Mouse (Mus musculus) intestine, postnatal 0 days (tissue): ENCODE results near the gene Sema5a. TPM values are rescaled to one million over a fixed set of nuclear protein-coding genes. Genes with fewer than 3 reads are reported as not detected.

Experiments used
- ATAC-seq: fragments of 200-750 bp; cut with Nextera tagmentation; 2 replicates; pipeline ENCODE4 v1.8.0; 2017; ENCODE audit warnings: mild to moderate bottlenecking, moderate TSS enrichment, moderate library complexity
- H3K27ac ChIP-seq: fragments of 300-500 bp; sonication (generic); 2 replicates; pipeline ENCODE4 v1.5.1; 2014; ENCODE audit warnings: mild to moderate bottlenecking, low read depth, low read length, moderate library complexity
- H3K27me3 ChIP-seq: fragments of 300-500 bp; sonication (generic); replicated peaks from 2 replicates; pipeline ENCODE4 v1.6.1; 2014; ENCODE audit warnings: low read length, mixed read lengths; ENCODE audit not compliant: control insufficient read depth, insufficient read depth
- H3K36me3 ChIP-seq: fragments of 300-500 bp; sonication (generic); 2 replicates; pipeline ENCODE4 v1.6.1; 2014; ENCODE audit warnings: mild to moderate bottlenecking, moderate library complexity; ENCODE audit not compliant: control insufficient read depth, insufficient read depth
- H3K4me1 ChIP-seq: fragments of 300-500 bp; sonication (generic); replicated peaks from 2 replicates; pipeline ENCODE4 v1.6.1; 2014; ENCODE audit warnings: antibody characterized with exemption, low read length, mixed read lengths; ENCODE audit not compliant: control insufficient read depth, insufficient read depth
- H3K4me2 ChIP-seq: fragments of 300-500 bp; sonication (generic); replicated peaks from 2 replicates; pipeline ENCODE4 v1.6.1; 2014; ENCODE audit warnings: low read depth, mild to moderate bottlenecking, moderate library complexity
- H3K4me3 ChIP-seq: fragments of 300-500 bp; sonication (generic); 2 replicates; pipeline ENCODE4 v1.5.1; 2014; ENCODE audit warnings: low read depth, low read length
- H3K9ac ChIP-seq: fragments of 300-500 bp; sonication (generic); 2 replicates; pipeline ENCODE4 v1.6.1; 2014; ENCODE audit warnings: mild to moderate bottlenecking, low read depth, low read length
- H3K9me3 ChIP-seq: fragments of 300-500 bp; sonication (generic); 2 replicates; pipeline ENCODE4 v1.6.1; 2016; ENCODE audit warnings: mixed run types; ENCODE audit not compliant: control insufficient read depth
- CTCF ChIP-seq: sonication (generic); IDR thresholded peaks from 2 replicates; pipeline ENCODE4 v1.5.1; 2016; ENCODE audit warnings: low read depth, mild to moderate bottlenecking, control low read depth, antibody characterized with exemption, moderate library complexity
- WGBS: fragments of 180-500 bp; shearing (Covaris S2); extraction: QIAGEN DNeasy Blood & Tissue Kit; methylation state at CpG from one replicate; pipeline ENCODE4 v1.1.7; 2014; 5-methylcytosine and 5-hydroxymethylcytosine counted together
- polyA plus RNA-seq: library from polyadenylated mRNA; unstranded; fragments of >200 nt; fragmentation: Nextera tagmentation; extraction: Ambion mirVana; gene quantifications from 2 replicates; pipeline ENCODE4 v1.2.1, GENCODE M21; 2015

Sema5a gene
- polyA plus RNA-seq, 1 experiment from 2014 or later, result 5.1 TPM

GRCm38 (mm10) chr15:32568858-32569387, 324.3 kb downstream of the Sema5a start:
- no peaks in the 10 kb centered on the region for H3K9me3 ChIP-seq
- WGBS, result 79% methylated on average over 6 of the region's 6 CpGs
- no peak overlapping the region for H3K9ac ChIP-seq
- H3K4me2 ChIP-seq, result no peak overlapping the region
- no peak for ATAC-seq
- no peak overlapping the region for H3K27ac ChIP-seq
- H3K36me3 ChIP-seq, result no peaks in the 10 kb centered on the region
- H3K27me3 ChIP-seq, result no peaks in the 10 kb centered on the region
- TF ChIP-seq CTCF, result no peak
- no peak overlapping the region for H3K4me3 ChIP-seq
- no peaks in the 10 kb centered on the region for H3K4me1 ChIP-seq

- WGBS, result 81% methylated on average over 6 of the region's 6 CpGs
- H3K4me2 ChIP-seq, result no peak overlapping the region
- ATAC-seq, result no peak
- TF ChIP-seq CTCF, result no peak
- H3K27me3 ChIP-seq, result no peaks in the 10 kb centered on the region
- no peak overlapping the region for H3K27ac ChIP-seq
- no peak overlapping the region for H3K4me3 ChIP-seq
- H3K36me3 ChIP-seq, result no peaks in the 10 kb centered on the region; the same call in 1 of the 2 replicates
- no peaks in the 10 kb centered on the region for H3K4me1 ChIP-seq
- no peak overlapping the region for H3K9ac ChIP-seq
- no peaks in the 10 kb centered on the region for H3K9me3 ChIP-seq
These were observed 329.7 kb downstream of the Sema5a start for GRCm38 (mm10) chr15:32574327-32574726.

GRCm38 (mm10) chr15:32575212-32575611, 330.6 kb downstream of the Sema5a start:
- WGBS, result 53% methylated on average over 2 of the region's 2 CpGs
- peak; percentile 83 for ATAC-seq

GRCm38 (mm10) chr15:32579351-32579750, 334.7 kb downstream of the Sema5a start:
- Histone ChIP-seq H3K27me3 (no peaks in the 10 kb centered on the region), H3K4me2 (no peak overlapping the region), H3K4me3 (no peak overlapping the region), H3K9ac (no peak overlapping the region), H3K4me1 (no peaks in the 10 kb centered on the region), H3K27ac (no peak overlapping the region), H3K36me3 (no peaks in the 10 kb centered on the region; the same call in 1 of the 2 replicates), H3K9me3 (no peaks in the 10 kb centered on the region)
- WGBS, result 74% methylated on average over 4 of the region's 4 CpGs
- no peak for TF ChIP-seq CTCF
- ATAC-seq, result no peak

More at GRCm38 (mm10) chr15:32575212-32575611, 330.6 kb downstream of the Sema5a start:
- Histone ChIP-seq H3K4me3 (no peak overlapping the region), H3K36me3 (no peaks in the 10 kb centered on the region; the same call in 1 of the 2 replicates), H3K27me3 (no peaks in the 10 kb centered on the region), H3K9me3 (no peaks in the 10 kb centered on the region), H3K4me2 (no peak overlapping the region), H3K4me1 (no peaks in the 10 kb centered on the region), H3K9ac (no peak overlapping the region), H3K27ac (no peak overlapping the region)
- 0 out of 2 replicates have a peak, but pooled peaks have one; percentile 9 for TF ChIP-seq CTCF

GRCm38 (mm10) chr15:32590641-32591040, 346.0 kb downstream of the Sema5a start:
- WGBS, result 91% methylated on average over 1 of the region's 1 CpGs
- Histone ChIP-seq H3K9me3 (no peaks in the 10 kb centered on the region), H3K9ac (no peak overlapping the region), H3K4me3 (no peak overlapping the region), H3K4me2 (no peak overlapping the region), H3K36me3 (no peaks in the 10 kb centered on the region), H3K4me1 (no peaks in the 10 kb centered on the region), H3K27ac (no peak overlapping the region), H3K27me3 (no peaks in the 10 kb centered on the region)
- ATAC-seq, result no peak
- TF ChIP-seq CTCF, result no peak

GRCm38 (mm10) chr15:32593746-32594145, 349.1 kb downstream of the Sema5a start:
- ATAC-seq, result no peak
- no peaks in the 10 kb centered on the region for H3K9me3 ChIP-seq
- H3K4me1 ChIP-seq, result no peaks in the 10 kb centered on the region
- no peak overlapping the region for H3K4me2 ChIP-seq
- H3K27me3 ChIP-seq, result no peaks in the 10 kb centered on the region
- TF ChIP-seq CTCF, result no peak
- H3K27ac ChIP-seq, result no peak overlapping the region
- H3K36me3 ChIP-seq, result no peaks in the 10 kb centered on the region
- WGBS, result 93% methylated on average over 5 of the region's 5 CpGs
- no peak overlapping the region for H3K4me3 ChIP-seq
- no peak overlapping the region for H3K9ac ChIP-seq
